Mouse (Mus musculus) cerebellum, adult 11 months (tissue): Measurements from ENCODE around the gene Pxmp2.

Source experiments
- DNase-seq: peaks from one replicate; pipeline ENCODE4 v3.0.0; 2022

Gene Pxmp2

DNA sequence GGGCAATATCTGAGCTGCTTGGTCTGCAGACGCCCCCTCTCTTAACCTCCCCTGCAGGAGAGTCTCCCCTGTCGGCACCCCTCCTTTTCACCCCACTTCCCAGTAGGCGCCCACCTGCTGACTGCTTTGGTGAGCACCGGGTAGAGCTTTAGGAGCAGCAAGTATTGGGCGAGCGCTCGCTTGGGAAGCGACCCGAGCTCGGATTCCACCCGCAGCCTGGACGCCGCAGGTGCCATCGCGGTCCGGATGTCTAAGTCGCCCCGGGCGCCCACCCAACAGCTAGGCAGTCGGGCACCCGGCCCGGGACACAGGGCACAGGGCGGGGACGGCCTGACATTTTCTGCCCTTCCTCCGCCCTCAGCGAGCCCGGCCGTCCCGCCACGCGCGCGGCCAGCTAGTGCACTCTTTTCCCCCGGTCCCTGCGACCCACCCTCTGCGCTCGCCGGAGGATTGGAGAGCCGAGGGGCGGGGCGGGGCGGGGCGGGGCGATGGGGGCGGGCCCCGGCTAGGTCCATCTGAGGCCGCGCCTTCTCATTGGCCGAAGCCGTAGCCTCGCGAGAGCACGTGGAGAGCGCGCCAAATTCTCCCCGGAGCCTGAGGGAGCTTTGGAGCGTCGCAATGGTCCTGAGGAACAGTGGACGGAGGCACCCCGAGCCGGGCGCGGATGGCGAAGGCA is at the start of gene Pxmp2, which contains the start of gene Pole:
Gene Pxmp2, minus strand, starts transcription at position 417 of the 676 bp plus-strand sequence.
Gene Pole, plus strand, starts transcription at position 537 of the 676 bp plus-strand sequence.
- DNase-seq: peak; percentile 77

DNA sequence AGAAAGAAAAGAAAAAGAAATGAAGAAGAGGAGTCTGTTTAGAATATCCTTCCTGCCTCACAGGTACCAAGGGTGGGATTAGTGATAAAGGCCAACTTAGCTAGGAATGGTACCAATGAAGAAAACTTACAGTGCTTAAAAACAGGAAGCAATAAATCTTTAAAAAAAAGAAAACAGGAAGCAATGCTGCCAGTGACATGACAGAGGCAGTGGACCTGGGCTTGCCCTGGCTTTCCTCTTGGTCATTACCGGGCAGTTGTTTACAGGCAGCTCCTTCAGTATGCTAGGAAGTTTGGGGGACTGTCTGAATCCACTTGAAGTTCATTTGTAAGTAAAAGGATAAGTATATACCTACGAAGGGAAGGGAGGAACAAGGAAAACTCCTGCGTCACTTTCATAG is 44.5 kb upstream of the Pxmp2 start:
- DNase-seq: no peak

DNA sequence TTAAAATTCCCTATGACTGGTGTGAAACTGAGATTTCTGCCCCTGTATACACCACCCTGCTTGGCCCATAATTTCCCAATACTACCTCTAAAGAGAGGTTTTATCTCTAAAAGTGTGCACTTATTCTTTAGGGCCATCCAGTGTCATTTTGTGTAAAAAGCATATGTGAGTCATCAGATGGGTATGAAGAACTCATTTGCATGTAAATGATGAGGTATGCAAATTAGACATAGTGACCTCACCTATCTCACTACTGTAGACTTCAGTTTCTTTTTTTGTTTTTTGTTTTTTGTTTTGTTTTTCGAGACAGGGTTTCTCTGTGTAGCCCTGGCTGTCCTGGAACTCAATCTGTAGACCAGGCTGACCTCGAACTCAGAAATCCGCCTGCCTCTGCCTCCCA is 27.1 kb upstream of the Pxmp2 start:
- no peak for DNase-seq

DNA sequence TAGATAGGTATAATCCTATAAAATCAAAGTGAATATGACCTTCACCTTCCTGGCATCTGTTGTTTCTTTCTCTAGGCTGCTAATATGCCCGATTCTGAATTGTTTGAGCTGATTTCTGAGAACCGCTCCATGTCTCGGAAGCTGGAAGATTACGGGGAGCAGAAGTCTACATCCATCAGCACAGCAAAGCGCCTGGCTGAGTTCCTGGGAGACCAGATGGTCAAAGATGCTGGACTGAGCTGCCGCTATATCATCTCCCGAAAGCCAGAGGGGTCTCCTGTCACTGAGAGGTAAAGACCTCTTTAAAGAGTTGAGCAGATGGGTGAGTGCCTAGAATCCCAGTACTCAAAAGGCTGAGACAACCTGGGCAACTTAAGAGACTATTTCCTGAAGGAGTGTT is 22.9 kb upstream of the Pxmp2 start:
- DNase-seq: no peak

DNA sequence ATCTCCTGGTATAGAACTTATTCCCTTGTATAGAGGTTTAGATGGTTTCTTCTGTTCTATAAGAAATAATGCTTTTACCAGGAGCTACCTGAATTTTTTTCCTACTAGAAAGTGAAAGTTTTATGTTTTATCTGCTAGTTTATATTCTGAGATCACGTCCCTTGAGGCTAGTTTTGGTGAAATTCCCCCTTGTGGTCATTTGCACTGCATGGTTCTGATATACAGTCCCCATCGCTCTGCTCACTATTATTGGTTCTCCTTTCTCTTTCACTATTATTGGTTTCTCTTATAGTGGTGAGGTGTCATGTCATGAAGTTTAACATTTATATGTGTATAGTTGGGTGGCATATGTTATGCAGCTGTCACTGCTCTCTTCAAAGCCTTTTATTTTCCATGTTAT is 14.6 kb upstream of the Pxmp2 start:
- no peak for DNase-seq

DNA sequence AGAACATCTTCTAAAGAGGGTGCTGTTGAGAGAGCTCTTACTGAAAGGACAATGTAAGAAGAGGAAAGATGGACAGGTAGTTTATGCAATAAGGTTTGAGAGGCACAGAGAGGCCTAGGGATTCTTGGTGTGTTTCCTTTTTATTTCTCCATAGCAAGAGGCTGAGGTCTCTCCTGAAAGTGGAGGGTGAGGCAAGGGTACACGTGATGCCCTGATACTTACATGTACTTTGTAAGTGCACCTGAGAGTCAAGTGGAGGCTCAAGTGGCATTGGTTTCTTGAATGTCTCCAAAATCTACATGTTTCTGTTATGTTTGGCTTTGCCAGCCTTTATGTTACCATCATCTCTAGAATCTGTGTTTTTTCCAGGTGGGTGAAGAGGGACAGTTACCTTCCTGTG is 10.7 kb upstream of the Pxmp2 start:
- no peak for DNase-seq

DNA sequence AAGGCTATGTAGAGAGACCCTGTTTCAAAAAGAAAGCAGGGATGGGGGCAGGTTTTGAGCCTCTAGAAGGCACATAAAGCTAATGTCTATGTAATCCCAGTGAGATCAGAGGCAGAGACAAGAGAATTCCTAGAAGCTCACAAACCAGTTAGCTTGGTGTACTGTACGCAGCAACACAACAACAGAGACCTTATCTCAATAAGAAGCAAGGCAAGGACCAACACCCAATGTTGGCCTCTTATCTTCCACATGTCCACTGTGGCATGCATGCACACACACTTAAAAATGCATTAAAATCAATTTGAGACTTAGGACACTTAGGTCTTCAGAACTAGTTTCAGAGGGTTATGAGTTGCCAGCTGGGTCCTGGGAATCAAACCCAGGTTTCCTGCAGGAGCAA is 5.7 kb upstream of the Pxmp2 start:
- DNase-seq: no peak

DNA sequence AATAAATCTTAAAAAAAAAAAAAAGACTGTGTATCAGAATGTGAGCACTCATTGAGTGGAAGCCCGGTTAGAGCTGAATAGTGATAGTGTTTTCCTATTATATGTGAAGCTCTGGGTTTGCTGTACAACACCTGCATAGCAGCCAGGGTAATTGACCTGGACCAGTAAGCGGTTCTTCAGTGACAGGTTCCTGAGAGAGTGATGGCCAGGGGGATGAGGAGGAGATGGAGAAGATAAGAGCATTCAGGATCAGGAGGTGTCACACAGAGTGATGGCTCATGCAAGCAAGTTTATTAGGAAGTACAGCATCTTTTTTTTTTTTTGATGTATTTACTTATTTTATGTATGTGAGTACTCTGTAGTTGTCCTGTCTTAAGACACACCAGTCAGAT is 1.1 kb upstream of the Pxmp2 start:
- DNase-seq: no peak

DNA sequence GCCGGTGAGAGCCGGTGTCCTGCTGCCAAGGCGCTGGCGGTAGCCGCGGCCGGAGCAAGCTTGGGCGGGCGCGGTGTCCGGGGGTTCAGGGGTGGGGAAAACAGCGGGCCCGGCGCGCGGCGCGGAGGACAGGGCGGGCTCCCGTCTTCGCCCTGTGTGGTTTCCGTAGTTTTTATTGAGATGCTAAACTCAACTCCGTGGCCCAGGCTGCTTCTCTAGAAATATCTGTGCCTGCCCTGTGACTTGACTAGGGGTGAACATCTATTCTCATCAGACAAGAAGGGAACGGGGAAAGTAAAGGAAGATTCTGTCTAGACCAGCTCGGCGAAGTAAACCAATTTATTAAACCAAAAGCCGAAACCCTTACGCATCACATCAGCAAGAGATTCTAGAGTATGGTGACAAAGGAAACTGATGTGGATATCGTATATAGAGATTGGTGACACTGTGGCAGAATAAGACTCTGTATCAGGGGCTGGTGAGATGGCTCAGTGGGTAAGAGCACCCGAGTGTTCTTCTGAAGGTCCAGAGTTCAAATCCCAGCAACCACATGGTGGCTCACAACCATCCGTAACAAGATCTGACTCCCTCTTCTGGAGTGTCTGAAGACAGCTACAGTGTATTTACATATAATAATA is 579 bp upstream of the Pxmp2 start:
- DNase-seq: no peak

DNA sequence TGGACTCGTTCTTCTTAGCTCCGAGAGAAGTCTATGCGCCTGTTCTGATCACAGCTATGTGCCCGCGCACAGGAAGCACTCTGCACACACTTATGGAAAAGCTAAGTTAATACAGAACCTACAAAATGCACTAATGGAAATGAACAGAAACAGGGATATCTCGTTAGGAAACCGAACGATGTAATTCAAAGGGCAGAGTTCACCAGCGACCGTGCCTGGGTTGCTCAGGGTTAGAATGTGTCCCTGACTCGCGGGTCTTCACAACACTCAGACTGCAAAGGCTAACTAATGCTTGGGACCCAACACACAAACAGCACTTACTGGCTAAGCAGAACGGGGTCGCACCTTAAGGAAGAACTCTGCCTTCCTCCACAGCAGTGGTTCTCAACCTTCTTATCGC is 830 bp downstream of the Pxmp2 start:
- no peak for DNase-seq

DNA sequence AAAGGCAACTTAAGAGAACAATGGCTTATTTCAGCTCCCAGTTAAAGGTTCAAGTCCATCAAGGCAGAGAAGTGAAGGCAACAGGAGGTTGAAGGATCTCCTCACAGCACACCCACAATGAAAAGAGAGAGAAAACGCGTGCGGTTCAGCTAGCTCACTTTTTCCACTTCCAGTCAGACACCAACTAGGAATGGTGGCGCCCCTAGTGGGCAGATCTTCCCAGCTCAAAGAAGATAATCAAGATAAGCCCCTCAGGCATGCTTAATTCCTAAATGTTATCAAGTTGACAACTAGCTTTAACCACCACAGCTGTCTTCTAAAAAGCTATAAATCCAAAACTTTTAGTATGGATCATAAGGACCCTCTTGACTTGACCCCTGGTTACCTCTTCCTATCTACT is 1.4 kb downstream of the Pxmp2 start:
- peak; percentile 31 for DNase-seq

DNA sequence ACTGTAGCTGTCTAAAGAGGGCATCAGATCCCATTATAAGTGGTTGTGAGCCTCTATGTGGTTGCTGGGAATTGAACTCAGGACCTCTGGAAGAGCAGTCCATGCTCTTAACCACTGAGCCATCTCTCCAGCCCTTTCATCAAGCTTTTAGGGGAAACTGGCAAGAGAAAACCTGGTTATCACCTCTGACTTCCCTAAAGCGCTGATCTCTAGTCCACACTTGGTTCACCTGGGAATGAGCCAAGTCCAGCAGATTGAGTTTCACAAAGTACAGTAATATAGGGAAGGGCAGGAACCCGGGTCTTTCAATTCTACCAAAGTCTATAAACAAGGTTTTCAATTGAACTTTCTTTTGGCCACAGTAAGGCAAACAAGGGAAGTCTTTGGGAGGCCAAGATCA is 4.0 kb downstream of the Pxmp2 start:
- DNase-seq: no peak

DNA sequence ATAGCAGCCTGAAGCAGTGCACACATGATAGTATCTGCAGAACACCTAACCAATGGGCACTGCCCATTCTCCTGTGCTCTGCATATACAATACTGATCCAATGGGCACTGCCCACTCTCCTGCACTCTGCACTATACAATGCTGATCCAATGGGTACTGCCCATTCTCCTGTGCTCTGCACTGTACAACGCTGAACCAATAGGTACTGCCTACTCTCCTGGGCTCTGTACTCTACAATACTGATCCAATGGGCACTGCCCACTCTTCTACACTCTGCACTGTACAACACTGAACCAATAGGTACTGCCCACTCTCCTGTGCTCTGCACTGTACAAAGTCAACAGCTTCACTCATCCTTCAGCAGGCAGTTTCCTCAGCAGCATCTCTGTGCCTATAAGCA is 9.1 kb downstream of the Pxmp2 start:
- no peak for DNase-seq

DNA sequence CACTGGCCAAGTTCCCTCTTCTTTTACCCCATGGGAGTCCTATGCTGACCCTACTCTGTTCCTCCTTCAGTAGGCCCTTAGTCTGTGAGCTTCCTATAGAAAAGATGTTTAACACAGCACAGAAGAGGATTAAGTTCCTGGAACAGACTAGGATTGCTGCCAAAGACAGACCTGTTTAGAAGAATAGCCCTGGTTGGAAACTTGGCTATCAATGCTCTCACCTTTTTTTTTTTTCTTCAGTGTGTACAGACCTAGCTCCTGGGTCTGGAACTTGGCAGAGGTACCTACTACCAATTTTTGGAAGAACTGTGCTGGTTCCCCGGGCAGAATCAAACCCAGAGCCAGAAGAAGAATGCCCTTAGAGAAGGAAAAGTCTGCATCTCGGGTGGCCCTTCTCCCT is 9.6 kb downstream of the Pxmp2 start:
- no peak for DNase-seq

DNA sequence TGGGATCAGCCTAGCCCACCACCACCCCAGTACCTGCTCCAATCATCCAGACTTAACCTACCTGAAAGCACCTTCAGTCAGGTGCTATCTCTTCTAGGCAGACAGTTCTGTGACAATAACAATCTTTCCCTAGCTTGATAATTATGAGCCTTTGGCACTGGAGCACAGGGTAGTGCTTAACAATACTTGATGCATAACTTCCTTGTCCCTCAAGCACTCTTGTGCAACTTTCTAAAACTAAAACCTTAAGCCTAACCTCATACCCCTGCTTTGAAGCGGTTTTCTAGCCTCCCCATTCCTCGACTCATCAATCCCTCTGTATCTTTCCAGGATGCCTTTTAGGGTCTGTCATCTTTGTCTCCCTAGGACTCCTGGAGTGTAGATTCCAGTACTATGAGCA is 11.1 kb downstream of the Pxmp2 start:
- no peak for DNase-seq

DNA sequence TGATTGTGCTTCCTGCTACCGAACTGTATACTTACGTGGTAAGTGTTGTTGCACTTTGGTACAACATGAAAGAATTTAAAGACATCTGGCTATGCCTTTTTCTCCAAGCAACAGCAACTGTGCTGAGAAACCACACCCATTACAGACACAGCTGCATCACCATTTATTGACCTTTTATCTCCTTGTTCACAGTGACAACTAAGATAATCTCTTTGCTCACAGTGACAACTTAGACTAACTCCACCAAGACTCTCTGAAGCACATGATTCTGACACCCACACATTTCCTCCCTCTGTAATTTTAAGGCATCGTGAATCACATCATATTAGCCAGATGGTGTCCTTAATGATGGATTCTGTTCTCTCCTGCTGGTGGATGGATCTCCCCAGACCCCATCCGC is 11.8 kb downstream of the Pxmp2 start:
- no peak for DNase-seq

DNA sequence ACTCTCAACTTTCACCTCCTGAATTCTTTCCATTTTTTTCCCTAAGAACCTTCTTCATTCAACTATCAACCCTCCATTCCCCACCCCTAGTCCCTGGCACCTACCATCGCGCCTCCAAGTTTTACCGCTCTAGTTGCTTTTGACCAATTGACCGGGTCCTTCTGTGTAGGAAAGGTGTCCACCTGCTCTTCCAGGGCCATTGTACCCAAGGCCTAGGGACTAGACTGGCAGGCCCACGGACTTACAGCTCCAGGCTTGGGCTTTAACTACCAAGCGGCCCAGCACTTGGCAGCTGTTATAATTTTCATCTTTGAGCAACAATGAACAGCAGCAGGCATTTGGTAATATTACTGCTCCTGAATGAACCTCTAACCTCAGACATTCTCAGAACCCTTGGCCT is 15.7 kb downstream of the Pxmp2 start:
- DNase-seq: no peak

DNA sequence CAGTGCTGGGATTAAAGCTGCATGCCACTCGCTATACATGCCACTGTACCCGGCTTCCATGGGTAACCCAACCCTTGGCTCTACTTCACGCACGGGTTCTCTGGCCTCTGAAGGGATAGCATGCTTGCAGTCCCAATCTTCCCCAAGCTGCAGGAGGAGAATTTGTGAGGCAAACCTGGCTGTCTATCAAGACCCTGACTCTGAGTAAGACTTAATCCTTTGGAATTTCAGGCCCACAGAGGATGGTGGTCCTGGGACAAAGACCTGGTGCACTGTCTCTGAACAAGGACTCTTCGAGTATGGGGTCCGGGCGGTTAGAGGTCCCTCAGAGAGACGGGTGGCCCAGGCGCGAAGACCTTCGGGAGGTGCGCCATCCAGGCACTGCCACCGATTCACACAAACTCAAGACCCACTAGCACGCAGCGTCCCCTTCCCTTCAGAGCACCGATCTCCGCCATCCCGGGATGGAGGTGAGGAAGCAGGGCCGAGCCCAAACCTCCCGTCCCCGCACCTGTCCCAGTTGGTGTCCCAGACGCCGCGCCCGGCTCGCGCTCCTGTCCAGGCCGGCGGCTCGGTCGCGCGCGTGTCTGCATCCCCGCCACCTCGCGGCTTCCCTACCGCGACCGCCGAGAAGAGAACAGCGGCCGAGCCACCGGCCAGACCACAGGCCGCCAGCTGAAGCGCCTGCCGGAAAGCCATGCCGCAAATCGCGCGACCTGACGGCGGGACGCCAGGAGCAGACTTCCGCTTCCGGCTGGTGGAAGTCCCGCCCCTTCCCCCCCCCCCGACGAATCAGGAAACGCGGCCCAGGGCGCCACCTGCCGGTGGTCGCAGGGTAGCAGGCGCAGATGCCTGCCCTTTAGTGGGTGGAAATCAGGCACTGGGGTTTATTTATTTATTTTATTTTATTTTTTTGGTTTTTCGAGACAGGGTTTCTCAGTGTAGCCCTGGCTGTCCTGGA is 16.6 kb downstream of the Pxmp2 start, which contains the start of gene Pgam5:
Gene Pgam5, minus strand, starts transcription at position 773 of the 961 bp plus-strand sequence.
- DNase-seq: peak; percentile 86

DNA sequence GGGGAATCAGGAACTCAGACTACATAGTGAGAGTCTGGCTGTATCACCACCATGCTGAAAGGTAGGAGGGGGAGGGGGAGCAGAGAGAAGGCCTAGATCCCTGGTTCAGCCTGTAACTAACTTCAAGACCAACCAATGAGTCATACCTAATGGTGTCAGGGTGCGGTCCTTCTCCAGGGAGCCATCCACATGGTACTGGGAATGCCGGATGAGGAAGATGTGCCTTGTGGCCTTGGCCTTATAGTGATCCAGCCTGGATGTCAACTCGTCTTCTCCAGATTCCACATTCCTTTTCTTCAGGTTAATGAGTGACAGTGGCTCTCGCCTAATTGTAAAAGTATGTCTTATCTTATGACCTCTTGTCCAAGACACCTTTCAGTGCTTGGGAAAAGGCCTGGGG is 19.0 kb downstream of the Pxmp2 start:
- no peak for DNase-seq

DNA sequence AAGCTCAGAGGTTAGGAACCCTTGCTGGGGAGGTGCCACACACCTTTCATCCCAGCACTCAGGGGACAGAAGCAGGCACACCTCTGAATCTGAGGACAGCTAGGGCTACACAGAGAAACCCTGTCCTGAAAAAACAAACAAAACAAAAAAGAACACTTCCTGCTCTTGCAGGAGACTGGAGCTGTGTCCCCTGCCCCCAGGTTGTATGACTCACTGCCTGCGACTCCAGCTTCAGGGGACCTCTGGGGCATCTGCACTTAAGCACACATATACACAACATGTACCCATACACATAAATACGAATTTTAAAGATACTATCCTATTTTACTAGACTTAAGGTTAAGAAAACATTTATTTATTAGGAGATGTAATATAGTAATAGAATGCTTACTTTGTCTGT is 41.9 kb downstream of the Pxmp2 start:
- no peak for DNase-seq

DNA sequence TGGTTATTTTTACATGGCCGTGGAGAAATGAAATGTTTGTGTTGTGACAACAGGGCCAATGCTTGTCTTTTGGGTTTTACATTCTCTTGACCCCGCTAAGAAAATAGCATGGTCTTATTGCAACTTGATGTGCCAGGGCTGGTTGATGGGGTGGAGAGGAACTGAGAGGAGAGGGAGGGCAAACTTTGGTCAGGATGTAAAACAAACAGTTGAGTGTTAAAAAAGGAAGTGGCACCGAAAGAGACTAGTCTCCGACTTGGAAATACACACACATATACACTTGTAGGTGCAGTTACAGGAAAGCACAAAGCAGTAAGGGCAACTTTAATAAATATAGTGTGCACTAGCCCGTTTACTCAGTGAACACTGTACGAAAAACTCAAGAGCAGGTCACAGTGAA is 53.6 kb downstream of the Pxmp2 start:
- DNase-seq: no peak

DNA sequence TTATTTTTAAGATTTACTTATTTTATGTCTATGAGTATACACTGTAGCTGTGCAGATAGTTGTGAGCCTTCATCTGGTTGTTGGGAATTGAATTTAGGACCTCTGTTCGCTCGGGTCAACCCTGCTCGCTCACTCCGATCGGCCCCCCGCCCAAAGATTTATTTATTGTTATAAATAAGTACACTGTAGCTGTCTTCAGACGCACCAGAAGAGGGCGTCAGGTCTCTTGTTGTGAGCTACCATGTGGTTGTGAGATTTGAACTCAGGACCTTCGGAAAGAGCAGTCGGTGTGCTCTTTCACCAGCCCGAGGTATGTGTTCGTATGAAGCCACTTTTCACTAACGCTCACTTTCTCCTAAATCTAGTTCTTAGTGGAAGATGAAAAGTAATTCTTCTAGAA is 54.3 kb downstream of the Pxmp2 start:
- DNase-seq: no peak

DNA sequence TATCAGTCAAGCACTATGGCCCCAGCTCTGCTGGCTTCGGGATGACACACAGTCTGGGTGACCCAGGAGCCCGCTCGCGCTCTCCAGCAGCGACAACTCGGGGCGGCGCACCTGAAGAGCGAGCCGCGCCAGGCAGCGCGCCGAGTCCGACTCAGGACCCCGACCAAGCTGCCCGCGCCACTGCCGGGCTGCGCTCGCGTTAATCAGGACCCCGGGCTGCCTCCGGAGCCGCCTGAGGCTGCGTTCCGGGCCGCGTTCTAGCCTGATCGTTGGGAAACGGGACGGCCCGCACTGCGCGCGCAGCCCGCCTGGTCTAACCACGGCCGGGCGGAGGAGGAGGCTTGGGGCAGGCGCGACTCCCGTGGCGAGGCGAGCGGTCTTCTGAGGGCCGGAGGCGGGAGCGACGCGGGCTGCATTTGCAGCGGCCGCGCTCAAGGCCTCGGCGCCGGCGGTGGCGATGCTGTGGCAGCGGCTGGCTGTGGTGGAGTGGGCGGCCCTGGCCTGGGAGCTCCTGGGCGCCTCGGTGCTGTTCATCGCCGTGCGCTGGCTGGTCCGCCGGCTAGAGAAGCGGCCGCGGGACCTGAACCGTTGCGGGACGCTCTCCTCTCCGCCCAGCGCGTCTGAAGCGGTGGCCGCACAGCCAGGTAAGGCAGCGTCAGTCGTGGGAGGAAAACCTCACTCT is 55.1 kb downstream of the Pxmp2 start, which contains the start of gene Ankle2:
Gene Ankle2, plus strand, starts transcription at position 225 of the 682 bp plus-strand sequence.
- DNase-seq: peak; percentile 89
